Mouse (Mus musculus) CH12F3 (cell line): ENCODE measurements around the gene Tgif2.
"Not testable (repeated sequence)": the region's sequence is repeated elsewhere in the genome, so short reads cannot be mapped to it uniquely, and the experiment has no call there.

Experiments used
- in situ Hi-C: fragments of 300-500 bp; cut with MboI; formaldehyde crosslinking; loops from 2 replicates; pipeline ENCODE4 v1.14.3; 2020; ENCODE audit warnings: low sequenced_read_pairs

Tgif2 gene

GRCm38 (mm10) chr2:156841841-156842706, 2.3 kb downstream of the Tgif2 start:
- in situ Hi-C loops, result no loop called here

GRCm38 (mm10) chr2:156842711-156843110, 2.9 kb downstream of the Tgif2 start:
- in situ Hi-C loops, result no loop called here

DNA sequence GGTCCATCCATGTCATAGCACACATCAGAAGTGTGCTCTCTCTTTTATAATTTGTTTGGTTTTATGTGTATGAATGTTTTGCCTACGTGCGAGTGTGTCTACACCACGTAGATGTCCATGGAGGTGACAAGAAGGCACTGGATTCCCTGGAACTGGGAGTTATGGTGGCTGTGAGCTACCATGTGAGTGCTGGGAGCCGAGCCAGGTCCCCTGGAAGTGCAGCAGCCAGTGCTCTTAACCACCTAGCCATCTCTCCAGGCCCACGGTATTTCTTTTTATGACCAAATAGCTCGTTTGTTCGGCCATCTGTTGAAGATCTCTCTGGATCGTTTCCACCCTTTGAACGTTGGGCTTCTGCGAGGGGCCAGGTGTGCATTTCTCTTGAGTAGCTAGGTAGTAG, 3.5 kb downstream of the Tgif2 start:
- in situ Hi-C loops, result no loop called here

- in situ Hi-C loops, result no loop called here
Measured at GRCm38 (mm10) chr2:156844715-156845114, 4.9 kb downstream of the Tgif2 start.

- in situ Hi-C loops, result no loop called here
Measured at GRCm38 (mm10) chr2:156847653-156848052, 7.8 kb downstream of the Tgif2 start.

- in situ Hi-C loops, result no loop called here
Measured at GRCm38 (mm10) chr2:156848526-156849182, 8.8 kb downstream of the Tgif2 start.

DNA sequence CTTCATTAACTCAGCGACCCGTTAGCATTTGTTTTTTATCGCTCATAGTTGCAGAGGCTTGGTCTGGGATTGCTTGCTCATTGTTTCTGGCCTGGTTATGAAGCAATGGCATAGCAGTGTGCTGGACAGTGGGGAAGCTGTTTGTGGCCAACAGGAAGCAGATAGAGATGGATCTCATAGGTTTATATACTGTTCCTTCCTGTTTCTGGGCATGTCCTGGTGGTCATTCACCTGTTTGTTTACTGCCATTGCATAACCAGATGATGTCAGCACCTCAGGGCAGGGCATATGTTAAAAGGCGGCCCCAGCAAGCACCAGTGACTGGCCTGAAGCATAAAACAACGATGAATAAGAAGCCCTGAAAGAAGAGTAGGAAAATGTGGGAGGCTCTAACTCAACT, 10.7 kb downstream of the Tgif2 start:
- in situ Hi-C loops, result no loop called here

- in situ Hi-C loops, result not testable (repeated sequence)
Measured at GRCm38 (mm10) chr2:156853584-156853983, 13.8 kb downstream of the Tgif2 start.

DNA sequence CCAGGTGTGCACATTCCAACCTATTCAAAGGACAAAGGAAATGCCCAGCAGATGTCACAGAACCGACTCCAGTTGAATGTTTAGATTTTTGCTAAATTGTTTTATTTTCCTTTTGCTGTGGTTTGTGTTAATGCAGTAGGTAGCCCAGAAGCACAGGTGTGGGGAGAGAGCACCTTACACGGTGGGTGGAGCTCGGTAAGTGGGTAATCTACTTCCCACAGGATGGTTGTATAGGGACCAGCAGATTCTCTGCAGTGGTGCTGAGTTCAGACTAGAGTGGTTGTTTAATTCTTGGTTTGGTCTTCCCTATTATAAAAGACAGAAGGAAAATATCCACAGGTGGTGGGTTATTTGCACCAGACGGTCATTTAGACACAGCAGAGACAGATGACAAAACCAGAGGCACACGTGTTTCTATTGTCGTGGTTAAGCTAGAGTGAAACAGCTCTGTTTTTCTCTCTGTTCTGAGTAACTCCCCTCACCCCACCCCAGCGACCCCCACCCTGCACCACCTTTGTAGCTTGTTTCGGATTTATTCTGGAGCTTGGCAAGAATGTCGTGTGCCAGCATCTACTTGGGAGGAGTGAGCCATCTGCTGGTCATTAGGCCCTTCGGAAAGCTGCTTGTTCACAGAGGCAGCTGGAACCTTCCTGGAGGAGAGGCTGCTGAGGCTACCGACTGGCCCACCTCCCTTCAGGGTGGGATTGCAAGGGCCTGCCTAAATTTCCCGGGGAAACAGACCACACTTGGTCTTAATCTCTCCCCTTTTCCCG, 14.4 kb downstream of the Tgif2 start:
- in situ Hi-C loops, result not testable (repeated sequence)

DNA sequence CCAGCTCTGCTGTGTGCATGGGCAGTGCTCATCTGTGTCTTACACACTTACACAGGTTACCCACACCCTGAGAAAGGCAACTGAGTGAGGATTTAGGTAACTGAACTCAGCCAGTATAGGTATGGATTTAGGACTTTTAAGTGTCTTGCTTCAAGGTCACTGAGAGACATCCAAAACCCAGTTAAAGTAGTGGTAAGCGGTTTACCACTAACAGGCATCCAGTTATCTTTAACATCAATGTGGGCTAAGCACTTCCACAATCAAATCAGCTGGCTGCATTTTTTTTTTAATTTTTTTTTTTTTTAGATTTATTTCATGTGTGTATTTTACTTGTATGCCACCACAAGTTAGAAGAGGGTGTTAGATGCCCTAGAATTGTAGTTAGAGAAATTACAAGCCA, 16.5 kb downstream of the Tgif2 start:
- in situ Hi-C loops, result no loop called here

- in situ Hi-C loops, result no loop called here
Measured at GRCm38 (mm10) chr2:156857385-156857791, 17.6 kb downstream of the Tgif2 start.

DNA sequence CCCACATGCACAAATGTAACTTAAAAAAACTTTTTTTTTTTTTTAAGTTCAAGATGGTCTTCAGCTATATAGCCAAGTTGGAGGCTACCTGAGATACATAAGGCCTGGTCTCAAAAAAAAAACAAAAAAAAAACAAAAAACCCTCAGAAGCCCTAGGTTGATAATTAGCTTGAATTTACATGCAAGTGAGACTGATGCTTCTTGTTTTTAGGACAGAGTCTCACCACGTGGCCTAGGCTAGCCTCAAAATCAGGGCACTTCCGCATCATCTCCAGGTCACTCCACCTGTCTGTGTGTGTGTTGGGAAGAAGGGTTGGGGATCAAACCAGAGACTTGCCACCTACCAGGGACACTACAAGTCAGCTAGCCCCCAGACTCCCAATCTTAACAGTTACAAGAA, 18.0 kb downstream of the Tgif2 start, which contains the start of gene 4930518I15Rik:
Gene 4930518I15Rik, minus strand, starts transcription at position 112 of the 400 bp plus-strand sequence.
- in situ Hi-C loops, result no loop called here

- in situ Hi-C loops, result no loop called here
Measured at GRCm38 (mm10) chr2:156858671-156859070, 18.9 kb downstream of the Tgif2 start.

DNA sequence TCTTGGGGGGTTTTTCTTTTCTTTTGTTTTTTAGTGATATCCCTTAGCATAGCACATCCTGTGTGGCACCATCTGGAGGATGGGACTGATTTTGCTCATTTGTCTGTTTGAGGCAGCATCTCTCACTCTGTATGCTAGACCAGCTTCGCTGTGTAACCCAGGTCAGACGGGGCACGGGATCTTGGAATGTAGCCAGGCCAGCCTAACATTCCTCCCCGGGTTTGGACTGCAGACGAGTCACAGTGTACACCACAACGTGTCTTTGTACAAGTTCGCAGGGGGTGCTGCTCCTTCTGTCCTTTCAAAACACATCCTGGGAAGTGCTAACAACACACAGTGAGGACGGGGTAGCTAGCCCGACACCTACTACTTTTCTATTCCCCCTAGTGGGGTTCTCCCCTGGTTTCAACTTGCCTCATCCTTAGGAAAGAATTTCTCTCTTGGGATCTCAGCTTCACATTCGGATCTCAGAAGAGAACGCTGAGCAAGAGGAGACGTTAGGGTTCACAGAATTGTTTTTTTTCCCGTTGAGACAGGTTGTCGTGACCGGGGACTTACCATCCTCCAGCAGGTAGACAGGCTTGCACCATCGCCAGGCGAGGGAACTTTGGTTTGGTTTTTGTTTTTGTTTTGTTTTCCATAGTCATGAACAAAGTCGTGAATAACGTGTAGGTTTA, 22.4 kb downstream of the Tgif2 start:
- in situ Hi-C loops, result no loop called here

GRCm38 (mm10) chr2:156862772-156863486, 23.1 kb downstream of the Tgif2 start, which contains the start of gene Rab5if:
Rab5if (plus strand) TSS chr2:156863128.
- in situ Hi-C loops, result no loop called here

DNA sequence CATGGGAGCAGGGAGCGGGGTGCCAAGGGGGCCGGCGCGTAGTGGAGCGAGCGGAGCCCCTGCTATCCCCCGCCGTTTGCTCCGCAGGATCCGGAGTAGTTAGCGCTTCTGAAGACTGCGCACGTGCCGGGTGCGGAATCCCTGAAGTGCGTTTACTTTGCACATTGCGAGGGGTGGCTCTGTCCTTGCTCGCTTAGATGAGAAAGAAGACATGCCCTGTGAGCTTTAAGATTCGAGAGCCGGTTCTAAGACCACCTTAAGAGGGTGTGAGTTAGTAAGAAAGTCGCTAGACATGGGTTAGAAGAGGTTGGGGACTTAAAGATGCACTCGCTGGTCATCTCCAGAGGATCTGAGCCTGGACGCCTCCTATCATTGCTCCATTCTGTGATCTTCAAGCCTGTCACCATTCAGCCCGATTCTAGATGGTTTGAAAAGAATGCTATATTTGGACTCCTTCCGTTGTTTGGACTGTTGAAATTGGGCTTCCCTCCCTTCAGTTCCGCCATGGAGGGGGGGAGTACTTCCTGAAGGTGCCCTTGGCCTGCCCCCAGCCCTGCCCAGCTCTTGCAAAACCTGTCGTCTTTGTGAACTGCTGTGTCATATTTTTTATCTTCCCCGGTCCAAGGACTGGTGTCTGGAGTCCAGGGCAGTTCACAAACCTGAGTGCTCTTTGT, 23.8 kb downstream of the Tgif2 start:
- in situ Hi-C loops, result no loop called here

DNA sequence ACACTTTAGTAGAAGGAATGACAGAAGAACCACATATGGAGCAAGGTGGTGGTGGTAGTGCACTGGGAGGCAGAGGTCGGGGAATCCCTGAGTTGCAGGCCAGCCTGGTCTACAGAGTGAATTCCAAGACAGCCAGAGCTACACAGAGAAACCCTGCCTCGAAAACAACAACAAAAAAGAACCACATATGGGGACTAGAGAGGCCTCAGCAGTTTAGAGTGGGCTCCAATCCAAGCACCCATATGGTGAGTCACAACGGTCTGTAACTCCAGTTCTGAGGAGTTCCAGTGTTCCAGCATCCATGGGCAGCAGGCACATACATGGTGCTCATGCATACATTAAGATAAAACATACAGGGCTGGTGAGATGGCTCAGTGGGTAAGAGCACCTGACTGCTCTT, 24.7 kb downstream of the Tgif2 start:
- in situ Hi-C loops, result no loop called here

- in situ Hi-C loops, result no loop called here
Measured at GRCm38 (mm10) chr2:156868994-156869393, 29.2 kb downstream of the Tgif2 start.

DNA sequence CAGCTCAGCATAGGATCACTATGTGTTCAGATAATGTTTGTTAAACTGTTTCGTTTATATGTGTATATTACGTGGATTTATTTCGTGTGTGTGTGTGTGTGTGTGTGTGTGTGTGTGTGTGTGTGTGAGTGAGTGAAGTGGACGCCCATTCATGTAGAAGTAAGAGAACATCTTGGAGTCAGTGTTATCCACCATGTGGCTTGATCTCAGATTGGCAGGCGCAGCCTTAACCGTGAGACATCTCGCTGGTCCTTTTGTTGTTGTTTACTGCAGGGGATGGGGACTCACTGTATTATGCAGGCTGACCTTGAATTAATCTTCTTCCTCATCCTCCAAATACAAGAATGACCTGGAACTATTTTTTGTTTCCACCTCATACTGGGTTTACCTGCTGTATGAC, 29.7 kb downstream of the Tgif2 start:
- in situ Hi-C loops, result no loop called here
